Mouse (Mus musculus): ENCODE measurements around the gene Rcor3. TPM values are rescaled to one million over a fixed set of nuclear protein-coding genes. Genes with fewer than 3 reads are reported as not detected.

Rcor3 gene
- polyA plus RNA-seq, 1 experiment = 38.0 TPM

- 40% methylated on average over 6 of the region's 6 CpGs for WGBS
- Histone ChIP-seq H3K36me3 (ENCODE audit: control insufficient read depth, insufficient read depth, low read length) (peaks cover 24% of the 10 kb centered on the region), H3K27me3 (ENCODE audit: control insufficient read depth, insufficient read depth, low read length) (no peaks in the 10 kb centered on the region), H3K4me1 (ENCODE audit: control insufficient read depth, insufficient read depth, insufficient read length, low read length) (peaks cover 3% of the 10 kb centered on the region; the same call in 1 of the 2 replicates), H3K27ac (ENCODE audit: insufficient read depth, low read depth, low read length) (no peak overlapping the region), H3K4me3 (ENCODE audit: low read depth, low read length) (no peak overlapping the region)
- no peak for TF ChIP-seq POLR2A (IDR thresholded peaks at IDR 0.05; ENCODE audit: low read depth, low read length)
- TF ChIP-seq CTCF (IDR thresholded peaks at IDR 0.05; ENCODE audit: extremely low read depth, insufficient read length, insufficient replicate concordance, low read depth, low read length) = no peak; the same call in 1 of the 2 replicates
Observed at GRCm38 (mm10) chr1:192109169-192109568, 28.7 kb downstream of the Rcor3 start.

- Histone ChIP-seq H3K27ac (ENCODE audit: insufficient read depth, low read depth, low read length) (no peak overlapping the region), H3K36me3 (ENCODE audit: control insufficient read depth, insufficient read depth, low read length) (peaks cover 25% of the 10 kb centered on the region), H3K27me3 (ENCODE audit: control insufficient read depth, insufficient read depth, low read length) (no peaks in the 10 kb centered on the region), H3K4me1 (ENCODE audit: control insufficient read depth, insufficient read depth, insufficient read length, low read length) (peaks cover 3% of the 10 kb centered on the region; the same call in 1 of the 2 replicates), H3K4me3 (ENCODE audit: low read depth, low read length) (no peak overlapping the region)
- 10% methylated on average over 2 of the region's 2 CpGs for WGBS
- no peak for TF ChIP-seq POLR2A (IDR thresholded peaks at IDR 0.05; ENCODE audit: low read depth, low read length)
- peak; percentile 63; the same call in 1 of the 2 replicates for TF ChIP-seq CTCF (IDR thresholded peaks at IDR 0.05; ENCODE audit: extremely low read depth, insufficient read length, insufficient replicate concordance, low read depth, low read length)
Observed at GRCm38 (mm10) chr1:192107352-192107751, 30.5 kb downstream of the Rcor3 start.

DNA sequence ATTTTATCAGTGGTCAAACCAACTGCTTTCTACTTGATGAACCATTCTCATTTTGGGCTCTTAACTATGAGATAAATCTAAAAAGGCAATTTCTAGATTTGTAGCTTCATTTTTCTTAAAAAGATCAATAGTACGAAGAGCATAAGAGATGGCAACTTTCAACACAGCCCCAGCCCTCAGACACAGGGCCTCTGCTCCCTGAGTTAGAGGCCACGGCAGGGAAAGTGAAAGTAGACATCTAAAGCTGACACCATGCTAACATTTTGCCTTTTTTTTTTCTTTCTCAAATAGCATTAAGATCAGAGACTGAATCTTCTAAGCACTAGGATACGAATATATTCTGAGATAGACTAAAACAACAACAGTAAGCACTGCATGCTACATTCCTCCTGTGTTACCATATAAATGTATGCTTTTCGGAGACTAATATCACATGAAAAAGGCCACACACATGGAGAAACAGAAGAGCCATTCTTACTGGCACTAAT is 31.9 kb downstream of the Rcor3 start:
- Histone ChIP-seq H3K4me3 (ENCODE audit: low read depth, low read length) (no peak overlapping the region), H3K27ac (ENCODE audit: insufficient read depth, low read depth, low read length) (no peak overlapping the region), H3K27me3 (ENCODE audit: control insufficient read depth, insufficient read depth, low read length) (no peaks in the 10 kb centered on the region), H3K4me1 (ENCODE audit: control insufficient read depth, insufficient read depth, insufficient read length, low read length) (peaks cover 3% of the 10 kb centered on the region; the same call in 1 of the 2 replicates), H3K36me3 (ENCODE audit: control insufficient read depth, insufficient read depth, low read length) (peaks cover 19% of the 10 kb centered on the region)
- WGBS = 66% methylated on average over 4 of the region's 4 CpGs
- TF ChIP-seq CTCF (IDR thresholded peaks at IDR 0.05; ENCODE audit: extremely low read depth, insufficient read length, insufficient replicate concordance, low read depth, low read length) = no peak
- TF ChIP-seq POLR2A (IDR thresholded peaks at IDR 0.05; ENCODE audit: low read depth, low read length) = no peak

GRCm38 (mm10) chr1:192104021-192104420 is 33.8 kb downstream of the Rcor3 start:
- Histone ChIP-seq H3K27ac (ENCODE audit: insufficient read depth, low read depth, low read length) (no peak overlapping the region), H3K4me1 (ENCODE audit: control insufficient read depth, insufficient read depth, insufficient read length, low read length) (peaks cover 3% of the 10 kb centered on the region; the same call in 1 of the 2 replicates), H3K36me3 (ENCODE audit: control insufficient read depth, insufficient read depth, low read length) (peaks cover 21% of the 10 kb centered on the region), H3K27me3 (ENCODE audit: control insufficient read depth, insufficient read depth, low read length) (no peaks in the 10 kb centered on the region), H3K4me3 (ENCODE audit: low read depth, low read length) (no peak overlapping the region)
- WGBS = 81% methylated on average over 9 of the region's 9 CpGs
- no peak for TF ChIP-seq CTCF (IDR thresholded peaks at IDR 0.05; ENCODE audit: extremely low read depth, insufficient read length, insufficient replicate concordance, low read depth, low read length)
- no peak for TF ChIP-seq POLR2A (IDR thresholded peaks at IDR 0.05; ENCODE audit: low read depth, low read length)

DNA sequence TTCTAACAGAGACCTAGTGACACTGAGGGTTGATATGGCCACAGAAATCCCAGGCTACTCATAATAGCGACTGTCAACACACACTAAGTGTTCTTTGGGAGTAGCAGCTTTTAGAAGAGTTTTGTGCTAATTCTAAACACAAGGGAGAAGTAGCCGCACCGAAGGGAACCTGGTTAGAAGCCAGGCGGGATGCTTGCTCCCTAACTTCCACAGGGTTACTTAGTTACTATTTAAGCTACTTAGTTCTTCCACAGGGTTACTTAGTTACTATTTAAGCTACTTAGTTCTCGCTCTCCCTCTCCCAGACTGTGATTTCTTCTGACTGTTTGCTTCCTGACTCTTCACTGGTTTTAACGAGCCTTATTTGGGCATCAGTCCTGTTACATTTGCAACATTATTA is 34.7 kb downstream of the Rcor3 start:
- Histone ChIP-seq H3K27me3 (ENCODE audit: control insufficient read depth, insufficient read depth, low read length) (no peaks in the 10 kb centered on the region), H3K27ac (ENCODE audit: insufficient read depth, low read depth, low read length) (no peak overlapping the region), H3K4me3 (ENCODE audit: low read depth, low read length) (no peak overlapping the region), H3K4me1 (ENCODE audit: control insufficient read depth, insufficient read depth, insufficient read length, low read length) (peaks cover 3% of the 10 kb centered on the region; the same call in 1 of the 2 replicates), H3K36me3 (ENCODE audit: control insufficient read depth, insufficient read depth, low read length) (peaks cover 22% of the 10 kb centered on the region)
- whole genome bisulfite sequencing = 82% methylated on average over 6 of the region's 6 CpGs
- TF ChIP-seq POLR2A (IDR thresholded peaks at IDR 0.05; ENCODE audit: low read depth, low read length) (no peak), CTCF (IDR thresholded peaks at IDR 0.05; ENCODE audit: extremely low read depth, insufficient read length, insufficient replicate concordance, low read depth, low read length) (no peak)

DNA sequence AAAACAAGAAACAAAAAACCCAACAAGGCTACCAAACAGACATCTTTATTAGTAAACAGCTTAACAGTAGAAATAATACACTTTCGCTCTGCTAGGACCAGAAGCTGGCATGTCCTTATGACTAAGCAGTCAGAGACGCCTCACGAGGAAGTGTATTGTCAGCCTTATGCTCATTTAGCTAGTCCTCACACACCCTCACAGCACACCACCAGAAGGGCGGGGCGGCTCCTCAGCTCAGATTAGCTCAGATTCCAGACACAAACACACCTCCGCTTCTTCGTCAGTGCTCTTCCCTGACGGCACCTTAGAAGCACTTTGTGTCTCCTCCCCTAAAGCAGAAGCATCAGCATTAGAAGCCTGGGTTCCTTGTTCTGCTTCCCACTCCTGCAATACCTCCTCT is 36.5 kb downstream of the Rcor3 start:
- Histone ChIP-seq H3K27me3 (ENCODE audit: control insufficient read depth, insufficient read depth, low read length) (no peaks in the 10 kb centered on the region), H3K4me1 (ENCODE audit: control insufficient read depth, insufficient read depth, insufficient read length, low read length) (peaks cover 3% of the 10 kb centered on the region; the same call in 1 of the 2 replicates), H3K27ac (ENCODE audit: insufficient read depth, low read depth, low read length) (no peak overlapping the region), H3K36me3 (ENCODE audit: control insufficient read depth, insufficient read depth, low read length) (peaks cover 23% of the 10 kb centered on the region), H3K4me3 (ENCODE audit: low read depth, low read length) (no peak overlapping the region)
- no peak for TF ChIP-seq CTCF (IDR thresholded peaks at IDR 0.05; ENCODE audit: extremely low read depth, insufficient read length, insufficient replicate concordance, low read depth, low read length)
- TF ChIP-seq POLR2A (IDR thresholded peaks at IDR 0.05; ENCODE audit: low read depth, low read length) = no peak
- WGBS = 52% methylated on average over 8 of the region's 8 CpGs

DNA sequence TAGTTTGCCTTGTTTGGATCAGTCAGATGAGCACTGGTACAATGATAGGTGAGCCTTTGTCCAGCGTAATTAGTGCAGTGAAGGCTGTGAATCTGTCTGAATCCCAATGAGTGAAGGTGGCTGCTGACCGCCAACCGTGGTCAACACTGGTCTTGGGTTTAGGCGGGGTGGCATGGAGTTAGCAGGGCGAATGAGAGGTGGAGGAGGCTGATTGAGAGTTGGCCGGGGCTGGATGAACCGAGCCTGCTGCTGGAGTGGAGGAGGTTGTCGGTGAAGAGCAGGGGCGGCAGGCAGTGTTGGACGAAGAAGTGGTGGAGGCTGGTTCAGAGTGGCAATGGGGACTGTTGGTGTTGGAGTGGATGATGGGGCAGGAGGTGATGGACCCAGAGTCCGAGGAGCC is 37.1 kb downstream of the Rcor3 start:
- 96% methylated on average over 11 of the region's 11 CpGs for WGBS
- TF ChIP-seq CTCF (IDR thresholded peaks at IDR 0.05; ENCODE audit: extremely low read depth, insufficient read length, insufficient replicate concordance, low read depth, low read length) (no peak), POLR2A (IDR thresholded peaks at IDR 0.05; ENCODE audit: low read depth, low read length) (no peak)
- H3K36me3 ChIP-seq (ENCODE audit: control insufficient read depth, insufficient read depth, low read length) = peaks cover 23% of the 10 kb centered on the region
- H3K4me3 ChIP-seq (ENCODE audit: low read depth, low read length) = no peak overlapping the region
- H3K4me1 ChIP-seq (ENCODE audit: control insufficient read depth, insufficient read depth, insufficient read length, low read length) = peaks cover 3% of the 10 kb centered on the region; the same call in 1 of the 2 replicates
- H3K27me3 ChIP-seq (ENCODE audit: control insufficient read depth, insufficient read depth, low read length) = no peaks in the 10 kb centered on the region
- H3K27ac ChIP-seq (ENCODE audit: insufficient read depth, low read depth, low read length) = no peak overlapping the region
